Mouse (Mus musculus): ENCODE measurements around the gene Vamp1. TPM values are rescaled to one million over a fixed set of nuclear protein-coding genes. Genes with fewer than 3 reads are reported as not detected.
"Not testable (repeated sequence)": the region's sequence is repeated elsewhere in the genome, so short reads cannot be mapped to it uniquely, and the experiment has no call there.

The Vamp1 gene
- polyA plus RNA-seq, 1 experiment from 2014 or later, result 57.4 TPM

- H3K27ac ChIP-seq (replicated peaks), result no peak overlapping the region
- no peaks in the 10 kb centered on the region for H3K4me1 ChIP-seq
- H3K4me2 ChIP-seq, result no peak overlapping the region
- H3K27me3 ChIP-seq (replicated peaks), result no peaks in the 10 kb centered on the region
- H3K9me3 ChIP-seq (replicated peaks), result no peaks in the 10 kb centered on the region
- no peaks in the 10 kb centered on the region for H3K36me3 ChIP-seq
- no peak overlapping the region for H3K9ac ChIP-seq (replicated peaks)
- ATAC-seq (ENCODE audit: low FRiP score), result no peak
- WGBS, result 84% methylated on average over 14 of the region's 14 CpGs
- H3K4me3 ChIP-seq (replicated peaks), result no peak overlapping the region
These were observed 38.7 kb downstream of the Vamp1 start for GRCm38 (mm10) chr6:125253863-125254715.

- Histone ChIP-seq H3K4me3 (replicated peaks) (no peak overlapping the region), H3K4me2 (no peak overlapping the region), H3K9ac (replicated peaks) (no peak overlapping the region), H3K4me1 (no peaks in the 10 kb centered on the region), H3K36me3 (no peaks in the 10 kb centered on the region), H3K9me3 (replicated peaks) (no peaks in the 10 kb centered on the region), H3K27ac (replicated peaks) (no peak overlapping the region), H3K27me3 (replicated peaks) (no peaks in the 10 kb centered on the region)
- 91% methylated on average over 7 of the region's 7 CpGs for WGBS
- no peak for ATAC-seq (ENCODE audit: low FRiP score)
These were observed 40.2 kb downstream of the Vamp1 start for GRCm38 (mm10) chr6:125255516-125256044.

GRCm38 (mm10) chr6:125256222-125256966 lies 41.0 kb downstream of the Vamp1 start:
- Histone ChIP-seq H3K4me3 (replicated peaks) (no peak overlapping the region), H3K27ac (replicated peaks) (no peak overlapping the region), H3K9me3 (replicated peaks) (no peaks in the 10 kb centered on the region), H3K4me1 (no peaks in the 10 kb centered on the region), H3K27me3 (replicated peaks) (no peaks in the 10 kb centered on the region), H3K4me2 (no peak overlapping the region), H3K36me3 (no peaks in the 10 kb centered on the region), H3K9ac (replicated peaks) (no peak overlapping the region)
- 82% methylated on average over 8 of the region's 8 CpGs for WGBS
- no peak for ATAC-seq (ENCODE audit: low FRiP score)

DNA sequence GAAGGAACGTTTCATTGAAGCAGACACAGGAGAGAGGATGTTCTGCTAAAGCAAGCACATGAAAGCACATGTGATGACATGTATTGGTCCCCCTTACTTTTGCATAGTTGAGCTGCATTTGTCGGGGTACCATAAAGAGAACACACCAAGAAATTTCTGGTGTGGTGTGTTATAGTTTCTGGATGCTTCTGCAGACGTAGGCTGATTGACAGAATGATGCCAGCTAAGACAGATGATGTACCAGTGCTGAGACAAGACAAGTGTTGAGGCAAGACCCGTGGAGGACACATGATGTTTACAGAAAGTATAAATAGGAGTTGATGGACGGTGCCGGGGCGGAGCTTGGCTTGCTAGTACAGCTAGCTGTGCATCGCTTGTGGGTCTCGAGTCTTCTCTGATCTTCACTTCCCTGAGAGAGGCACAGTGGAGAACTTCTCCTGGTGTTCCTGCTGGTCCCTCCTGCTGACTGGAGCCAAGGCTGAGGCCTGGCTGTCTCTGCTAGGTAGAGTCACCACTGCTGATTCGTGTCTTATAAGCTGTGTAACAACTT lies 44.7 kb downstream of the Vamp1 start:
- Histone ChIP-seq H3K9me3 (replicated peaks) (no peaks in the 10 kb centered on the region), H3K4me2 (no peak overlapping the region), H3K27ac (replicated peaks) (no peak overlapping the region), H3K4me1 (no peaks in the 10 kb centered on the region), H3K36me3 (no peaks in the 10 kb centered on the region), H3K9ac (replicated peaks) (no peak overlapping the region), H3K4me3 (replicated peaks) (no peak overlapping the region), H3K27me3 (replicated peaks) (no peaks in the 10 kb centered on the region)
- no peak for ATAC-seq (ENCODE audit: low FRiP score)
- 84% methylated on average over 10 of the region's 10 CpGs for WGBS

DNA sequence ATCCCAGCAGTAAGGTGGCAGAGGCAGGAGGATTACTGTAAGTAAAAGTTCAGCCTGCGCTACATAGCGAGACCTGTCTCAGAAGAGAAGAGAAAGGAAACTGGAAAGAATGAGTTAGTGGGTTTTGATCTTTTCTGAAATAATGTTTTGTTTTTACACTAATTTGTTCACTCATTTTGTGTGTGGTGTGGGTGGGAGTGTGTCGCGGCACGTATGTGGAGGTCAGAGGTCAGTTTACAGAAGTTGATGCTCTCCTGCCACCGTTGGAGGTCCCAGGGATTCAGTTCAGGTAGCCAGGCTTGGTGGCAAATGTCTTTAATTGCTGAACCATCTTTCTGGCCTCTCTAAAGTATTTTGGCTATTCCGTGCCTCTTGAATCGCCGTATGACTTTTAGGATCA lies 48.9 kb downstream of the Vamp1 start:
- no peaks in the 10 kb centered on the region for H3K27me3 ChIP-seq (replicated peaks)
- no peak for ATAC-seq (ENCODE audit: low FRiP score)
- H3K27ac ChIP-seq (replicated peaks), result no peak overlapping the region
- H3K9me3 ChIP-seq (replicated peaks), result no peaks in the 10 kb centered on the region
- no peak overlapping the region for H3K4me3 ChIP-seq (replicated peaks)
- no peaks in the 10 kb centered on the region for H3K4me1 ChIP-seq
- WGBS, result 90% methylated on average over 9 of the region's 9 CpGs
- no peak overlapping the region for H3K4me2 ChIP-seq
- no peaks in the 10 kb centered on the region for H3K36me3 ChIP-seq
- no peak overlapping the region for H3K9ac ChIP-seq (replicated peaks)

DNA sequence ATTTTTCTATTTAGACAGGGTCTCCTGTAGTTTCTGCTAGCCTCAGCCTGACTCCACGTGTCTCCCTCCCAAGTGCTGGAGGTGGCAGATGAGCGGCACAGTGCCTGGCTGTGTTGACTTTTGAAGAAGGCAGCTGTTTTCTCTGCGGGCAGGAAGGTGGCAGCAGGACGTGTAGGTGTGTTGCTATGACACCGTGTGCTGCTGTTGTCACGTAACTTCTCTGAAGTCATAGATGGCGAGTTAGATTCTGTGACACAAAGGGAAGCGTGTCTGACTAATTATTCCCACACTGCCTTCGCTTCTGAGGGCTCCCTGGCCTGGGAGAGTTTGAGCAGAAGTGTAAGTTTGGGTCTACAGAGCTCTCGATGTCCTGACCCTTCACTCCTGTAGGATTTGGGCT lies 49.9 kb downstream of the Vamp1 start:
- Histone ChIP-seq H3K27me3 (replicated peaks) (no peaks in the 10 kb centered on the region), H3K36me3 (no peaks in the 10 kb centered on the region), H3K27ac (replicated peaks) (no peak overlapping the region), H3K4me1 (no peaks in the 10 kb centered on the region), H3K9me3 (replicated peaks) (no peaks in the 10 kb centered on the region), H3K4me2 (no peak overlapping the region), H3K4me3 (replicated peaks) (no peak overlapping the region), H3K9ac (replicated peaks) (no peak overlapping the region)
- no peak for ATAC-seq (ENCODE audit: low FRiP score)
- WGBS, result 63% methylated on average over 10 of the region's 10 CpGs

GRCm38 (mm10) chr6:125266091-125266490 lies 50.7 kb downstream of the Vamp1 start:
- Histone ChIP-seq H3K4me2 (no peak overlapping the region), H3K27ac (replicated peaks) (no peak overlapping the region), H3K36me3 (no peaks in the 10 kb centered on the region), H3K27me3 (replicated peaks) (no peaks in the 10 kb centered on the region), H3K9ac (replicated peaks) (no peak overlapping the region), H3K4me3 (replicated peaks) (no peak overlapping the region), H3K4me1 (no peaks in the 10 kb centered on the region), H3K9me3 (replicated peaks) (no peaks in the 10 kb centered on the region)
- no peak for ATAC-seq (ENCODE audit: low FRiP score)
- 75% methylated on average over 13 of the region's 13 CpGs for WGBS

DNA sequence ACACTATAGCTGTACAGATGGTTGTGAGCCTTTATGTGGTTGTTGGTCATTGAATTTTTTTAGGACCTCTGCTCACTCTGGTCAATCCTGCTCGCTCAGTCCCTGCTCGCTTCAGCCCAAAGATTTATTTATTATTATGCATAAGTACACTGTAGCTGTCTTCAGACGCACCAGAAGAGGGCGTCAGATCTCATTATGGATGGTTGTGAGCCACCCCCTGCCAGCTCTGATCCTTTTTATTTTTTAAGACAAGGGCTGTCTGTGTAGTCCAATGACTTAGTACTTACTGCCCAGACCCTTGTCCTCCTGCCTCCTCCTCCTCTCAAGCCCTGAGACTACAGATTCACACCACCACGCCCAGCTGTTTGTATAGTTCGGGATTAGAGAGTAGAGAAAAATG lies 51.2 kb downstream of the Vamp1 start:
- WGBS, result 68% methylated on average over 6 of the region's 6 CpGs
- not testable (repeated sequence) for H3K4me2 ChIP-seq; H3K9me3 ChIP-seq (replicated peaks)

GRCm38 (mm10) chr6:125267469-125267868 lies 52.1 kb downstream of the Vamp1 start:
- H3K27ac ChIP-seq (replicated peaks), result no peak overlapping the region

More for the DNA sequence above, 51.2 kb downstream of the Vamp1 start:
- H3K4me3 ChIP-seq (replicated peaks); ATAC-seq (ENCODE audit: low FRiP score); H3K36me3 ChIP-seq; H3K27ac ChIP-seq (replicated peaks); H3K4me1 ChIP-seq; H3K9ac ChIP-seq (replicated peaks); H3K27me3 ChIP-seq (replicated peaks): not testable (repeated sequence)

DNA sequence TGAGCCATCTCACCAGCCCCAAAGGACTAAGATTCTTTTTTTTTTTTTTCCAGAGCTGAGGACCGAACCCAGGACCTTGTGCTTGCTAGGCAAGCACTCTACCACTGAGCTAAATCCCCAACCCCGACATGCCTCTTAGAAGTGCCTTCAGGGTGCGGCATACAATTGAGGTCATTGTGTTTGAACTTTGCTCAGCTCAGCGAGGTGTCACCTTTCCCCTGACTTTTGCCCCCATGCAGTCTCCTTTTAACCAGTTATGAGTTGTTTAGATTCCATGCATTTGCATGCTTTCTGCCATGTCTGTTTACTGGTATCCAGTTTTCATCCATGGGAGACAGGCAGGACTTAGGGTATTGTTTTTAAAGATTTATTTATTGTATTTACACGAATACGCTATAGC lies 53.4 kb downstream of the Vamp1 start:
- Histone ChIP-seq H3K4me2 (no peak overlapping the region), H3K27me3 (replicated peaks) (no peaks in the 10 kb centered on the region), H3K9ac (replicated peaks) (no peak overlapping the region), H3K4me3 (replicated peaks) (no peak overlapping the region), H3K27ac (replicated peaks) (no peak overlapping the region), H3K9me3 (replicated peaks) (no peaks in the 10 kb centered on the region), H3K36me3 (no peaks in the 10 kb centered on the region), H3K4me1 (peaks cover 4% of the 10 kb centered on the region)
- WGBS, result 58% methylated on average over 6 of the region's 6 CpGs
- ATAC-seq (ENCODE audit: low FRiP score), result no peak

More at GRCm38 (mm10) chr6:125267469-125267868, 52.1 kb downstream of the Vamp1 start:
- Histone ChIP-seq H3K9me3 (replicated peaks) (no peaks in the 10 kb centered on the region), H3K4me2 (no peak overlapping the region), H3K4me1 (peaks cover 4% of the 10 kb centered on the region), H3K27me3 (replicated peaks) (no peaks in the 10 kb centered on the region), H3K36me3 (no peaks in the 10 kb centered on the region), H3K4me3 (replicated peaks) (no peak overlapping the region), H3K9ac (replicated peaks) (no peak overlapping the region)
- WGBS, result 75% methylated on average over 3 of the region's 3 CpGs
- ATAC-seq (ENCODE audit: low FRiP score), result no peak

DNA sequence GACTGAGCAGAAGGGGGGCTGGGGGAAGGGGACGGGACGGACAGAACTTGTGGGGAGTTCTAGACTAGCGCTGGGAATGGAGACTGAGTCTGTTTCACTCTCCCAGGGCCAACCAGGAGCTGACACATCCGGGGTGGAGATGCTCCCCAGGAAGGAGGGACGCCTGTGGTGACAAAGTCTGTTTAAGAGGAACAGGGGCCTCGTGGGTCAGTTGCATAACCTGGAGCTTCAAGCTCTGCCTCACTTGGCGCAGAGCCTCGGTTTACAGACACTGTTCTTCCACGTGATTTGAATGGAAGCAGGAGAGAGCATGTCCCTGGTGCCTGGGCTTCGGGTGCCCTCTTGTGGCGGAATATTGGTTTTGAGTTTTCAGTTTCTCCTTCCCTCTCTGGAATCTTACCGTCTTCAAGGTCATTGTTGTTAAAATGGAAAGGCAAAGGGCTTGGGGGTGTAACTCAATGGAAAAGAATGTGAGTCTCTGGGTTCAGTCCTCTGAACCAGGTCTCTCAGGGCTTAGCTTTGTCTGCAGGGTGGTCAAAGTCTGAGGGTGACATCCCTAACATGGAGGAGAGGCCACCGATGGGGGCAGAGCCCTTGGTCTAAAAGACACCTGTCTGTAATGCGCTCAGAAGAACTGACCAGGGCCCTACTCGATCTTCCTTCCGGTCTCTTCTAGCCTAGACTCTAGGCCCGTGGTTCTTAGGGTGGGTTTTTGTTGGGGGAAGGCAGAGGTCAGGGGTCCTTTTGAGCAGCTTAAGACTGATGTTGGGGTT lies 56.3 kb downstream of the Vamp1 start:
- H3K4me1 ChIP-seq, result peaks cover 4% of the 10 kb centered on the region
- H3K27ac ChIP-seq (replicated peaks), result no peak overlapping the region
- H3K4me3 ChIP-seq (replicated peaks), result peak overlapping the region; percentile 19; the same call in 1 of the 2 replicates
- ATAC-seq (ENCODE audit: low FRiP score), result peak; percentile 83
- peak overlapping the region; percentile 52 for H3K4me2 ChIP-seq
- H3K27me3 ChIP-seq (replicated peaks), result no peaks in the 10 kb centered on the region
- H3K9ac ChIP-seq (replicated peaks), result 0 out of 2 replicates have a peak overlapping the region, but pooled peaks have one; percentile 28
- H3K9me3 ChIP-seq (replicated peaks), result no peaks in the 10 kb centered on the region
- WGBS, result 21% methylated on average over 17 of the region's 17 CpGs
- no peaks in the 10 kb centered on the region for H3K36me3 ChIP-seq

All from neural tube, embryonic 15.5 days (tissue).